Mouse (Mus musculus): ENCODE measurements at regions not wholly inside any gene's neighbourhood (a gene's known extent, or its start where the extent isn't known, plus 50 kb on each side); places are given as distances from the start of the nearest gene placed in this dataset.

GRCm38 (mm10) chr6:116985147-116985737, 183.1 kb upstream of the Cxcl12 start:
- in situ Hi-C loops (cut with MboI; ENCODE audit: low pct_unique_long_range_greater_than_20kb in 1 of 2, low sequenced_read_pairs in 2 of 2, unreplicated experiment in 1 of 2): no loop called here

- in situ Hi-C loops (cut with MboI; ENCODE audit: low pct_unique_long_range_greater_than_20kb in 1 of 2, low sequenced_read_pairs in 2 of 2, unreplicated experiment in 1 of 2): no loop called here
Observed at GRCm38 (mm10) chr6:116986266-116987000, 181.9 kb upstream of the Cxcl12 start.

GRCm38 (mm10) chr6:116987243-116987642, 181.1 kb upstream of the Cxcl12 start:
- in situ Hi-C loops (cut with MboI; ENCODE audit: low pct_unique_long_range_greater_than_20kb in 1 of 2, low sequenced_read_pairs in 2 of 2, unreplicated experiment in 1 of 2): no loop called here

GRCm38 (mm10) chr6:116998948-116999682, 169.2 kb upstream of the Cxcl12 start:
- in situ Hi-C loops (cut with MboI; ENCODE audit: low pct_unique_long_range_greater_than_20kb in 1 of 2, low sequenced_read_pairs in 2 of 2, unreplicated experiment in 1 of 2): no loop called here

- in situ Hi-C loops (cut with MboI; ENCODE audit: low pct_unique_long_range_greater_than_20kb in 1 of 2, low sequenced_read_pairs in 2 of 2, unreplicated experiment in 1 of 2): no loop called here
Observed at GRCm38 (mm10) chr6:116999940-117000339, 168.4 kb upstream of the Cxcl12 start.

GRCm38 (mm10) chr6:117000951-117001725, 167.2 kb upstream of the Cxcl12 start:
- in situ Hi-C loops (cut with MboI; ENCODE audit: low pct_unique_long_range_greater_than_20kb in 1 of 2, low sequenced_read_pairs in 2 of 2, unreplicated experiment in 1 of 2): no loop called here

- in situ Hi-C loops (cut with MboI; ENCODE audit: low pct_unique_long_range_greater_than_20kb in 1 of 2, low sequenced_read_pairs in 2 of 2, unreplicated experiment in 1 of 2): no loop called here
Observed at GRCm38 (mm10) chr6:117012621-117013020, 155.7 kb upstream of the Cxcl12 start.

GRCm38 (mm10) chr6:117015461-117015860, 152.9 kb upstream of the Cxcl12 start:
- in situ Hi-C loops (cut with MboI; ENCODE audit: low pct_unique_long_range_greater_than_20kb in 1 of 2, low sequenced_read_pairs in 2 of 2, unreplicated experiment in 1 of 2): no loop called here

- in situ Hi-C loops (cut with MboI; ENCODE audit: low pct_unique_long_range_greater_than_20kb in 1 of 2, low sequenced_read_pairs in 2 of 2, unreplicated experiment in 1 of 2): no loop called here
Observed at GRCm38 (mm10) chr6:117021851-117022250, 146.5 kb upstream of the Cxcl12 start.

GRCm38 (mm10) chr6:117032042-117032746, 136.1 kb upstream of the Cxcl12 start:
- in situ Hi-C loops (cut with MboI; ENCODE audit: low pct_unique_long_range_greater_than_20kb in 1 of 2, low sequenced_read_pairs in 2 of 2, unreplicated experiment in 1 of 2): no loop called here

- in situ Hi-C loops (cut with MboI; ENCODE audit: low pct_unique_long_range_greater_than_20kb in 1 of 2, low sequenced_read_pairs in 2 of 2, unreplicated experiment in 1 of 2): no loop called here
Observed at GRCm38 (mm10) chr6:117043744-117044143, 124.6 kb upstream of the Cxcl12 start.

GRCm38 (mm10) chr6:117049459-117050010, 118.8 kb upstream of the Cxcl12 start:
- in situ Hi-C loops (cut with MboI; ENCODE audit: low pct_unique_long_range_greater_than_20kb in 1 of 2, low sequenced_read_pairs in 2 of 2, unreplicated experiment in 1 of 2): no loop called here

GRCm38 (mm10) chr6:117060688-117061087, 107.6 kb upstream of the Cxcl12 start:
- in situ Hi-C loops (cut with MboI; ENCODE audit: low pct_unique_long_range_greater_than_20kb in 1 of 2, low sequenced_read_pairs in 2 of 2, unreplicated experiment in 1 of 2): no loop called here

- in situ Hi-C loops (cut with MboI; ENCODE audit: low pct_unique_long_range_greater_than_20kb in 1 of 2, low sequenced_read_pairs in 2 of 2, unreplicated experiment in 1 of 2): no loop called here
Observed at GRCm38 (mm10) chr6:117067541-117068305, 100.6 kb upstream of the Cxcl12 start.

- in situ Hi-C loops (cut with MboI; ENCODE audit: low pct_unique_long_range_greater_than_20kb in 1 of 2, low sequenced_read_pairs in 2 of 2, unreplicated experiment in 1 of 2): no loop called here
Observed at GRCm38 (mm10) chr6:117071311-117071710, 97.0 kb upstream of the Cxcl12 start.

- in situ Hi-C loops (cut with MboI; ENCODE audit: low pct_unique_long_range_greater_than_20kb in 1 of 2, low sequenced_read_pairs in 2 of 2, unreplicated experiment in 1 of 2): no loop called here
Observed at GRCm38 (mm10) chr6:117071857-117072256, 96.5 kb upstream of the Cxcl12 start.

- in situ Hi-C loops (cut with MboI; ENCODE audit: low pct_unique_long_range_greater_than_20kb in 1 of 2, low sequenced_read_pairs in 2 of 2, unreplicated experiment in 1 of 2): no loop called here
Observed at GRCm38 (mm10) chr6:117079500-117079899, 88.8 kb upstream of the Cxcl12 start.

Measured in mouse embryonic stem cell (cell line).